Mouse (Mus musculus) spleen, adult 2 months (tissue): ENCODE data around the gene Olfr457.

ENCODE experiments used
- CTCF ChIP-seq: fragments of 200-500 bp; IDR thresholded peaks from 2 replicates; pipeline ENCODE4 v1.5.1; 2011; ENCODE audit warnings: mild to moderate bottlenecking, inconsistent platforms; ENCODE audit not compliant: insufficient read depth, insufficient read length, insufficient replicate concordance; ENCODE audit errors: extremely low read depth
- POLR2A ChIP-seq: fragments of 200-500 bp; IDR thresholded peaks from 2 replicates; pipeline ENCODE4 v1.6.1; 2011; ENCODE audit warnings: low read depth, low read length, inconsistent platforms

DNA sequence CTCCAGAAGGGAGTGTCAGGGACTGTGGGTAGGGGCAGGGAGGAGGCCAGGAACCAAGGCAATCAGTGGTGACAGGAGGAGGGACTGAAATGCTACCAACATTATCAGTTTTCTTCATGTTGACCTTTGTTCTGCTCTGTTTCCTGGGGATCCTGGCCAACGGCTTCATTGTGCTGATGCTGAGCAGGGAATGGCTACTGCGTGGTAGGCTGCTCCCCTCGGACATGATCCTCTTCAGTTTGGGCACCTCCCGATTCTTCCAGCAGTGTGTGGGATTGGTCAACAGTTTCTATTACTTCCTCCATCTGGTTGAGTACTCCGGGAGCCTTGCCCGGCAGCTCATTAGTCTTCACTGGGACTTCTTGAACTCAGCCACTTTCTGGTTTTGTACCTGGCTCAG, 41.7 kb downstream of the Olfr457 start, which contains the start of gene Tas2r126:
- TF ChIP-seq POLR2A (no peak), CTCF (no peak)
